Mouse (Mus musculus) liver, embryonic 14.5 days (tissue): ENCODE results near the gene Lhfpl2. TPM values are rescaled to one million over a fixed set of nuclear protein-coding genes. Genes with fewer than 3 reads are reported as not detected.

Experiments used
- ATAC-seq: fragments of 200-750 bp; cut with Nextera tagmentation; 2 replicates; pipeline ENCODE4 v1.8.0; 2017; ENCODE audit warnings: moderate number of reproducible peaks, mild to moderate bottlenecking, moderate library complexity; ENCODE audit not compliant: insufficient read depth
- DNase-seq, 3 experiments: peaks; one replicate each; pipeline ENCODE4 v3.0.0-alpha.2; 2012 to 2013; ENCODE audit warnings: low read depth in 3 of 3, low spot score in 3 of 3
- H3K27ac ChIP-seq: fragments of 300-500 bp; sonication (generic); 2 replicates; pipeline ENCODE4 v1.5.1; 2014; ENCODE audit warnings: moderate library complexity, mild to moderate bottlenecking, control low read depth, inconsistent platforms
- H3K27me3 ChIP-seq: fragments of 300-500 bp; sonication (generic); 2 replicates; pipeline ENCODE4 v1.6.1; 2014; ENCODE audit warnings: mild to moderate bottlenecking, low read length, moderate library complexity; ENCODE audit not compliant: control insufficient read depth, insufficient read depth
- H3K36me3 ChIP-seq: fragments of 300-500 bp; sonication (generic); replicated peaks from 2 replicates; pipeline ENCODE4 v1.6.1; 2014; ENCODE audit warnings: low read depth; ENCODE audit not compliant: control insufficient read depth, insufficient read depth
- H3K4me1 ChIP-seq, 2 experiments: fragments of 200-500 bp in 1 of 2; fragments of 300-500 bp in 1 of 2; sonication (generic) in 1 of 2; replicated peaks; 2 replicates each; pipeline ENCODE4 v1.6.1; 2012 to 2014; ENCODE audit warnings: antibody characterized with exemption in 1 of 2, inconsistent platforms in 1 of 2, low read length in 1 of 2; ENCODE audit not compliant: control insufficient read depth in 2 of 2, insufficient read depth in 2 of 2
- H3K4me2 ChIP-seq: fragments of 300-500 bp; sonication (generic); 2 replicates; pipeline ENCODE4 v1.6.1; 2014; ENCODE audit warnings: low read depth, mild to moderate bottlenecking, control low read depth, moderate library complexity
- H3K4me3 ChIP-seq, 2 experiments: fragments of 200-500 bp in 1 of 2; fragments of 300-500 bp in 1 of 2; sonication (generic) in 1 of 2; 2 replicates each; pipeline ENCODE4 v1.5.1; 2012 to 2014; ENCODE audit warnings: low read depth in 2 of 2, low read length in 2 of 2, mild to moderate bottlenecking in 2 of 2, control low read depth in 1 of 2, inconsistent platforms in 1 of 2, moderate library complexity in 1 of 2; ENCODE audit not compliant: insufficient read depth in 1 of 2
- H3K9ac ChIP-seq: fragments of 300-500 bp; sonication (generic); replicated peaks from 2 replicates; pipeline ENCODE4 v1.6.1; 2014; ENCODE audit warnings: mild to moderate bottlenecking, control low read depth, moderate library complexity
- H3K9me3 ChIP-seq: fragments of 300-500 bp; sonication (generic); 2 replicates; pipeline ENCODE4 v1.6.1; 2016; ENCODE audit warnings: low read length, mixed read lengths; ENCODE audit not compliant: control insufficient read depth
- CTCF ChIP-seq: IDR thresholded peaks from 2 replicates; pipeline ENCODE4 v1.5.1; 2016; ENCODE audit warnings: antibody characterized with exemption, low read depth, control low read depth
- EP300 ChIP-seq: IDR thresholded peaks from 2 replicates; pipeline ENCODE4 v1.6.1; 2016; ENCODE audit warnings: antibody characterized with exemption, low read depth
- WGBS: fragments of 180-500 bp; shearing (Covaris S2); extraction: QIAGEN DNeasy Blood & Tissue Kit; methylation state at CpG from one replicate; pipeline ENCODE4 v1.1.7; 2014; ENCODE audit not compliant: insufficient replicate concordance; 5-methylcytosine and 5-hydroxymethylcytosine counted together
- polyA plus RNA-seq, 2 experiments: library from polyadenylated mRNA; depleted of rRNA in 1 of 2; stranded (reverse) in 1 of 2; unstranded in 1 of 2; fragments of >200 nt; fragmentation: Nextera tagmentation in 1 of 2; extraction: Ambion mirVana in 1 of 2; gene quantifications; 2 replicates each; pipeline versions ENCODE4 v1.2.1 to v1.2.3; 2012 to 2014

Gene Lhfpl2
- polyA plus RNA-seq, 2 experiments: 2.4 to 3.2 TPM

DNA sequence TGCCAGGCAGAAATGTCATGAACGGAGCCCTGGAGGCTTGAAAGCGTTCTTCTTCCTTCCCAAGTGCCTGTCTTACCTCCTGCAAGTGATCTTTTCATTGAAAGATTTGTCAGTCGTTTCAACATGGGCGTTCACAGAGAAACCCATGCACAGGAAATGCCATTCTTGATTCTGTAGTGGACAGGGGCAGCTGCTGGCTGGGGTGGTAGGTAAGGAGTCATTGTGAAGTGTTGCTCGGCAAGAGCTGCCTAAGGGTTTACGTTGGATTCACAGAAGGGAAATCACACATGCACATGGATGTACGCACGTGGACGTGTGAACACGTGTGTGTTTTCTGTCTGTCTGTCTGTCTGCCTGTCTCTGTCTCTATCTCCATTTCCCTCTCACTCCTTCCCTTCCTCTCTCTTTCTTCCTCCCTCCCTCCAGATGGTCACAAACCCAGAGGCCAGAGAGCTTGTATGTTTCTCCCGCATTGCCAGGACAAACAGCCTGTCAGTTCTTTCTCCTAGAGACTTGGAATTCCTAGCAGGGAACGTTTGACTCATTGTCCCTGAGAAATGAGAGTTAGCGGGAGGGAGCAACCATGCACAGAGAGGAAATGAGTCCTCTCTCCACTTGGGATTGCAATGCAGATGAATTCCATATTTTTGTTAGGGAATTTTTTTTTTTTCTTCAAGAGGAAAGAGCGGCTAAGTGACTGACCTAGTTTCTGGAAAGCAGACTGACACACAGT lies 82.3 kb downstream of the Lhfpl2 start:
- no peak for DNase-seq
- H3K27ac ChIP-seq: no peak overlapping the region

DNA sequence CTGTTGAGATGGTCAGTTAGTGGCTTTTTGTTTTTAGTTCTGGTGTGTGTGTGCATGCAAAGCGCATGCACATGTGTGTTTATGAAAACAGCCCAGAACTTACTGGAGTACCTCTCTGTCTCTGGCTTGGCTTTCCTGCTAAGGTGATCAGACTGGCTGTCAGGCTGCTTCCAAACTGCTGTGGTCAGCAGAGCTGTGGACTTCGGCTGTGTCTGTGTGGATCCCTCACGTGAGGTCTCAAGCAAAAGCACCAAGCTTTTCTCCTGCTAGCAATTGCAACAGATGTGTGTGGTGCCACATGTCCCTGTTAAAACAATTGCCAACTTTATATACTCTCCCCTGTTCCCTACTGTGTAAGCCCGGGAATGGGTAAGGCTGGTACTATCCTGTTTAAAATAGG lies 82.8 kb downstream of the Lhfpl2 start:
- Histone ChIP-seq H3K36me3 (no peaks in the 10 kb centered on the region), H3K27ac (no peak overlapping the region), H3K4me1 (peaks cover 0 to 11% of the 10 kb centered on the region in 2 experiments; a peak in 1 of 4 replicates), H3K4me2 (no peak overlapping the region), H3K27me3 (no peaks in the 10 kb centered on the region), H3K4me3 (no peak overlapping the region), H3K9ac (no peak overlapping the region), H3K9me3 (no peaks in the 10 kb centered on the region)
- ATAC-seq (no peak), DNase-seq (no peak)
- TF ChIP-seq CTCF: no peak
- WGBS: 58% methylated on average over 4 of the region's 4 CpGs

More for the DNA sequence above, 82.3 kb downstream of the Lhfpl2 start:
- Histone ChIP-seq H3K27me3 (no peaks in the 10 kb centered on the region), H3K4me3 (no peak overlapping the region), H3K9ac (no peak overlapping the region), H3K9me3 (no peaks in the 10 kb centered on the region), H3K36me3 (no peaks in the 10 kb centered on the region), H3K4me2 (no peak overlapping the region), H3K4me1 (peaks cover 0 to 12% of the 10 kb centered on the region in 2 experiments; a peak in 2 of 4 replicates)
- 55% methylated on average over 14 of the region's 14 CpGs for WGBS
- ATAC-seq: no peak
- TF ChIP-seq EP300 (no peak), CTCF (no peak)

DNA sequence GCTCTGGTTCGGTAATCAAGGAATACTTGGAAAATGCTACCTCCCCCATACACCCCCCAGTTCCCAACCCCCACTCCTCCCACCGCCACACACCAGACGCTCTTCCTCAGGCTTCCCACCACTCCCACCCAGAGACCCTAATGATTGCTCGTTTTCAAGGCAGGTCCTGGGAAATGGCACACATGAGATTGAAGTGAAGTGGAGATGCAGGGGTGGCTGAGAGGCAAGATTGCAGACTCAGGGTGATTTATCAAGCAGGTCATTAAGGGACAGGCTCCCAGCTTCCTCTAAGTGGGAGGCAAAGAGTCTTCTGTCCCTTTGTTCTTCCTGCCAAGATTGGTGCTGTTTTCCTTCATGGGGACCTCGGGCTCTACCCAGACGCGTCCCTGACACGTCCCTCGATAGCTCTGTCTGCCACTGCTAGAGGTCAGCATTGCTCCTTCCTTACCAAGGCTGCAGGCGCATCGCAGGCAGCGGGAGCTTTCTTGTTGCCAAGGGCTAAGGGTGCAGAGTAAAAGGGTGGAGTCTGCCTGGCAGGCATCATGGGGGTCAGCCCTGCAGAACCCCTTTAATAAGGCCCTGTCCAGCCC lies 85.6 kb downstream of the Lhfpl2 start:
- H3K9ac ChIP-seq: no peak overlapping the region
- H3K36me3 ChIP-seq: no peaks in the 10 kb centered on the region
- 24% methylated on average over 12 of the region's 12 CpGs for WGBS
- DNase-seq (no peak), ATAC-seq (peak; percentile 23; the same call in 1 of the 2 replicates)
- H3K4me1 ChIP-seq: peaks cover 0 to 6% of the 10 kb centered on the region in 2 experiments; a peak in 1 of 4 replicates
- no peaks in the 10 kb centered on the region for H3K27me3 ChIP-seq
- no peak overlapping the region for H3K4me3 ChIP-seq
- TF ChIP-seq CTCF (peak; percentile 46), EP300 (no peak)
- H3K27ac ChIP-seq: no peak overlapping the region
- H3K4me2 ChIP-seq: no peak overlapping the region
- no peaks in the 10 kb centered on the region for H3K9me3 ChIP-seq

DNA sequence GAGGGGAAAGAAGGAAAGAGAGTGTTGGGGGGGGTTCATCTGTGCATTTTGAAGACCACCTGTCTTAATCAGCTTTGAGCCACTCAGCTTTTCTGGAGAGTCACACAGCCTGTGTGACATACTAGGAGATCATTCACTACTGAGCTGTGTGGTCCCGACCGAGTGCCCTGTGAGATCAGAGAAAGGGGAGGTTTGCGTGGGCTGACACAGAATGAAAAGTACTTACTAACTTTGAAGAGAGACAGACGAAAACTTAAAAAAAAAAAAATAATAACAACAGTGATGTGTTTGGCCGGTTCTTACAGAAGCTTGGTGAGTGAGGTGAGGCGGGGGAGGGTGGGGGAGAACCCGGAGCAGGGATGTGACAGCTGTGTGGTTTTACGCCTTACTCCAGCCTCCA lies 86.9 kb downstream of the Lhfpl2 start:
- H3K4me1 ChIP-seq: peaks cover 0 to 6% of the 10 kb centered on the region in 2 experiments; a peak in 1 of 4 replicates
- no peak overlapping the region for H3K4me3 ChIP-seq
- no peak for ATAC-seq
- H3K4me2 ChIP-seq: no peak overlapping the region
- H3K9me3 ChIP-seq: no peaks in the 10 kb centered on the region
- no peak for DNase-seq
- no peak overlapping the region for H3K27ac ChIP-seq
- no peak overlapping the region for H3K9ac ChIP-seq
- TF ChIP-seq EP300 (no peak), CTCF (no peak)
- H3K36me3 ChIP-seq: no peaks in the 10 kb centered on the region
- H3K27me3 ChIP-seq: no peaks in the 10 kb centered on the region
- 63% methylated on average over 8 of the region's 8 CpGs for WGBS

DNA sequence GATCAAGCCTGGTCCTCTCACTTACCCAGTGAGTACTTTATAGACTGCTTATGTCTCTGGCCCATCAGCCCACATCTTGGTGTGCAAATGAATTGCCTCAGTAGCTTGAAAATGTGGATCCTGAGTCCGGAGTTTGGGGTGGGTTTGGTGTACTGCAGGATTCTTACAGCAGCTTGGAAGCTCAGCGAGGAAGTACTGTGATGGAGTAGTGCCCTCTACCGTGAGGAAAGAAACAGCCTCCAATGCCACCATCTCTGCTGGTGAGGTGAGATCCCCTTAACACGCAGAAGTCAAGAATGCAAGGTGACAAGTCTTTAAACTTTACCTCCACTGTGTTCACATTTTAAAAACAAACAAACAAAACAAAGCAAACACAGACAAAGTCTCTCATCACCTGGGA lies 89.7 kb downstream of the Lhfpl2 start:
- DNase-seq (no peak), ATAC-seq (no peak)
- no peaks in the 10 kb centered on the region for H3K9me3 ChIP-seq
- no peaks in the 10 kb centered on the region for H3K36me3 ChIP-seq
- no peaks in the 10 kb centered on the region for H3K27me3 ChIP-seq
- H3K9ac ChIP-seq: no peak overlapping the region
- H3K4me1 ChIP-seq: no peaks in the 10 kb centered on the region
- no peak overlapping the region for H3K27ac ChIP-seq
- no peak overlapping the region for H3K4me2 ChIP-seq
- no peak overlapping the region for H3K4me3 ChIP-seq
- TF ChIP-seq CTCF (peak; percentile 54), EP300 (no peak)
- 23% methylated on average over 4 of the region's 4 CpGs for WGBS
